Mouse (Mus musculus) left cerebral cortex, adult 6 months (tissue): ENCODE results near the gene Gm21833. TPM values are rescaled to one million over a fixed set of nuclear protein-coding genes. Genes with fewer than 3 reads are reported as not detected.

Source experiments
- long read RNA-seq, 2 experiments: library from polyadenylated mRNA; unstranded; transcript quantifications; one replicate each; pipeline ENCODE4 v2.0.0; 2019 to 2020
- polyA plus RNA-seq: library from polyadenylated mRNA; unstranded; fragments of <200 nt; fragmentation: Nextera tagmentation; gene quantifications from 2 replicates; pipeline ENCODE4 v1.2.3, GENCODE M21; 2021

The Gm21833 gene
- not detected in 2 replicates for polyA plus RNA-seq
- long read RNA-seq, experiment 1 = 0 reads
- long read RNA-seq, experiment 2 = 0 reads

GRCm38 (mm10) chr16:82828082-82828481 is at the start of gene Gm21833:
Gene Gm21833 (plus strand): TSS chr16:82828382.

